Mouse (Mus musculus) bone marrow, adult 2 months (tissue): ENCODE data around the gene Kcnq5.

ENCODE experiments used
- CTCF ChIP-seq: fragments of 200-500 bp; IDR thresholded peaks from 2 replicates; pipeline ENCODE4 v1.5.1; 2011; ENCODE audit warnings: low read length, control low read depth; ENCODE audit not compliant: control insufficient read depth, insufficient read depth
- POLR2A ChIP-seq: fragments of 200-500 bp; IDR thresholded peaks from 2 replicates; pipeline ENCODE4 v1.6.1; 2011; ENCODE audit warnings: low read depth, mild to moderate bottlenecking, control low read depth, low read length, borderline replicate concordance; ENCODE audit not compliant: control insufficient read depth

- no peak for TF ChIP-seq POLR2A
- TF ChIP-seq CTCF, result no peak
Observed at GRCm38 (mm10) chr1:21622455-21622854, 339.3 kb downstream of the Kcnq5 start.
